Mouse (Mus musculus) gastrocnemius, postnatal 14 days (tissue): Measurements from ENCODE around the gene Lyrm4. TPM values are rescaled to one million over a fixed set of nuclear protein-coding genes. Genes with fewer than 3 reads are reported as not detected.
A peak's percentile ranks its signal among the peaks of the same experiment; 100 is the strongest.

Experiments
- DNase-seq: peaks from one replicate; pipeline ENCODE4 v3.0.0; 2021; ENCODE audit warnings: mixed read lengths
- intact Hi-C: fragments of 180-260 bp; cut with DNase I; formaldehyde crosslinking; loops from one replicate; pipeline ENCODE4 v1.15.1; 2025; ENCODE audit warnings: low total_unique reads
- long read RNA-seq, 2 experiments: library from polyadenylated mRNA; stranded (forward); transcript quantifications; one replicate each; pipeline ENCODE4 v2.0.0; 2021
- total RNA-seq, 2 experiments: library from RNA; stranded (reverse); gene quantifications; 2 replicates each; pipeline ENCODE4 v1.2.3; 2021

Lyrm4 gene
- 1 to 10 TPM; 4.4 to 5.2 TPM for total RNA-seq
- long read RNA-seq, experiment 1, partial matches to known transcripts = 0 of 21 reads
- long read RNA-seq, experiment 1, other reads (novel, unspliced or antisense) = 18 of 21 reads
- long read RNA-seq, experiment 2, transcript Lyrm4-201 (3 exons, 2,086 nt) = major isoform, 6 of 19 reads
- long read RNA-seq, experiment 2, partial matches to known transcripts = 0 of 19 reads
- long read RNA-seq, experiment 2, other reads (novel, unspliced or antisense) = 13 of 19 reads

GRCm38 (mm10) chr13:36117143-36118014, at the start of gene Lyrm4, which contains the start of gene Fars2:
Gene Lyrm4, minus strand, starts transcription at chr13:36117526.
Gene Fars2, plus strand, starts transcription at chr13:36117412.
- intact Hi-C loops = no loop called here
- peak; percentile 98 for DNase-seq

DNA sequence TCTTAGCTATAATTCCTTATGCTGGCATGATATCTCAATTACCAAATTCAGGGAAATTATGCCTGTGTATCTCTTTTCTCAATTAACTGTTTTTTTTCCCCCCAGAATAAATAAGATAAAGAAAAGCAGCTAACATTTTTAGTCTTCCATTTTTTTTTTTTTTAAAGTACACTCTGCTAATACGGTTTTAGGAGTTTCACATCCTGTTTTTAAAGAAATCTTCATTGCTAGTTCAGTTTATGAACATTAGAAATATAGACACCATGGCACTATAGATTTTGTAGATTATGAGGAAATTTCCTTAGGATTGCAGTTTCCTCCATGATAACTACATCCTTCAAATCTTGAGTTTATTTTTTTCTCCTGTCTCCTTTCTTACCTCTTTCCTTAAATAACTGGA, 46.6 kb upstream of the Lyrm4 start:
- intact Hi-C loops = no loop called here
- no peak for DNase-seq

GRCm38 (mm10) chr13:36163411-36163810, 46.1 kb upstream of the Lyrm4 start:
- intact Hi-C loops = no loop called here
- no peak for DNase-seq

DNA sequence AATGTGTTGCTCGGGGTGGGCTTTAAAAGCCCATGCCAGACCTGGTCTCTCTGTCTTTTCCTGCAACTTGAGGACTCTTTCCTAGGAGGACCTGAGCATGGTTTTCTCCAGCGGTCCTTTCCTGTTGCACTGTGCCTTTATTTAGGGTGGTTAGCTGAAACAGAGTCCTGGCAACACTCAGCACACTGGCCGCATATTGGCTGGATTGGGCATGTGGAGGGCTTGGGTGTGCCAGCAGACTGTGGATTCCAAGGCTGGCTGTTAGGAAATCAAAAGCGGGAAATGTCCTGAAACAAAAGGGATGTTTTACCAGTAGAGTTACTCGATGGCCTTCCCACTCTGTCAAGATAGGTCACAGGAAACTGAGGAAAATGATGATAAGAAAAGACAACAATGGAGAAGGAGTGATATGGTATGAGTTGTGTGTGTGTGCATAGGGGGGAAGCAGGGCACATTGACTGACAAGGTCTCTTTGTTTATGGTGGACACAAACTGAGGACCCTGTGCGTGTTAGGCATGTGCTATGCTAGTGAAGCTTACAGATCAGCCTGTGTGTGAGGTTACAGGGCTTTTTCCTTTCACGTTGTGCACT, 39.1 kb upstream of the Lyrm4 start:
- peak; percentile 8 for DNase-seq
- intact Hi-C loops = no loop called here

GRCm38 (mm10) chr13:36152728-36153498, 35.6 kb upstream of the Lyrm4 start:
- intact Hi-C loops = no loop called here

GRCm38 (mm10) chr13:36150272-36150671, 32.9 kb upstream of the Lyrm4 start:
- no peak for DNase-seq
- intact Hi-C loops = no loop called here

More at GRCm38 (mm10) chr13:36152728-36153498, 35.6 kb upstream of the Lyrm4 start:
- DNase-seq = no peak

DNA sequence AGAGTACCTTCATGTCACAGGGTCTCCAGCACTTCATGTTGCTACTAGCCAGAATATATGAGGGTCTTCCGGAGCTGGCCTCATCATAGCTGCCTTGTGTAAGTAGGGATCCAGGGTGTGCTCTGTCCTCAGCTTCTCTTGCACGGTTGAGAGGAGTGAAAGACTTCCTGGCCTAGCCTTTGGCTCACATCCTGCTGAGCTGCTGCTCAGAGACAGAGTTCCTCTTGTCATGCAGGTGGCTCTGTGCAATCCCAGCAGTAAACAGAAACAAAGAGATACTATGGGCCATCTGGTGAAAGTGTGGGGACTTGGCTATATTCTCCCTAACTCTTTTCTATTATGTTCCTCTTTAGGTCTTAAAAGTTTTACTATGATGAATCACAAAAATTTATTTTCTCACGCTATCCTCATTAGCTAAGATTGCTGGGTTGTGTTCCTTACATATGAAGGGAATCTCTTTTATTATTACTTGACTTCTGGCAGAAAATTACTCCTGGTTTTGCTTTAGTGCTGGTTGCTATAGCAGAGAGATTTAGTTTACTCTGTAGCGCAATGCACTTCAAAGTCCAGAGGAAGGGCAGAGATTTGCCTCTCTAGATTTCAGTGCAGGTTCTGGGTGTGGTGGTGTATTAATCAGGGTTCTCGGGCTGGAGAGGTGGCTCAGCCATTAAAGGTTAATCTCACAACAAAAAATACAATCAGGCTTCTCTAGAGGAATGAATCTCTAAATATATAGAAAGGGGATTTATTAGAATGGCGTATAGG, 32.0 kb upstream of the Lyrm4 start:
- intact Hi-C loops = no loop called here

DNA sequence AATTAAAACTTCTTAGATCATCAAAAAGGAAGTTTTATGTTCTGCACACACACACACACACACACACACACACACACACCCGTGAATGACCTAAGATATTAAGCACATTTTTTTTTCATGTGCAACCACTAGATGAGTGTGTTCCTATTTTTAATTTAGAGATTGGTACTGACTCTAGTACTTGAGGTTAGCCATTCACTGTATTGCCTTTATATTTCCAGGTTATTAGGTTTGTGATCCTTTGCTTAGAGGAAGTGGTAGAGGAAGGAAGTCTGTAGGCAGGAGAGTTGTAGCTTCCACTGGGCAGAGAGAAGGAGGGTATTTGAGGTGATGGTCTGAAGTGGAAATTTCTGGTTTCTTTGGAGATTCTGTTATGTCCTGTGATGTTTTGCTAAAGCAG, 28.3 kb upstream of the Lyrm4 start:
- intact Hi-C loops = no loop called here
- no peak for DNase-seq

More for the DNA sequence above, 32.0 kb upstream of the Lyrm4 start:
- no peak for DNase-seq

DNA sequence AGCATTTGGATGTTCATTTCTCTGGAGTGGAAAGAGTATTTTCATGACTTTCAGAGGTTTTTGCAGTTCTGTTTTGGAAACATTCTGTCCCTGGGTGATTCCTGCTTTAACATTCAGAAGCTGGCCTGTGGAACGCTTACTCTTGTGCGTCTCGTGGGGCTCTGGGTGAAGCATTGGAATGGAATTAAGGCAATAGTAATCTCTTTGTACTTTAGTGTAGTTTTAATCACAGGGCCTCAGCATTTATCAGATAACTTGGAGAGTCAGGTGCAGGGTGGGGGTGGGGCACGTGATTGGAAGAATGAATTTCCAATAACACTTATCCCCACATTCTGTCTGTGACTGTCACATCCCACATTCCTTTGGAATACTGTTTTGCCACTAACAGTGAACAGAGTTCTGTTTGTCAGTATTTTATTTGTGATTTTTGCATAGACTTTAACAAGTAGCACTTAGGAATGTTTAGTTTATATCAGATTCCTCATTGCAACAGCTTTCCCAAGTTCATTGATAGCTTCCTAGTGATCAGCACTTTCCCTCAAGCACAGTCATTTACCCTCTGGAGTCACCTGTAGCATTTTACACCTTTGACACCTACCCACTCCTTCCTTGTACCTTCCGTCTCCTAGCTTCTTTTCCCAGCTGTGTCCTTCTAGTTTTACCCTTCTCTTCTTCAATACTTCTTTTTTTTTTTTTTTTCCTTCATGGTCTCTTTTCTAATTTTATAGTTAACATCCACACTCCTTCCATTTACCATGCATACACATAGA, 23.1 kb upstream of the Lyrm4 start:
- intact Hi-C loops = no loop called here
- DNase-seq = no peak

GRCm38 (mm10) chr13:36139703-36140102, 22.4 kb upstream of the Lyrm4 start:
- intact Hi-C loops = no loop called here
- no peak for DNase-seq

DNA sequence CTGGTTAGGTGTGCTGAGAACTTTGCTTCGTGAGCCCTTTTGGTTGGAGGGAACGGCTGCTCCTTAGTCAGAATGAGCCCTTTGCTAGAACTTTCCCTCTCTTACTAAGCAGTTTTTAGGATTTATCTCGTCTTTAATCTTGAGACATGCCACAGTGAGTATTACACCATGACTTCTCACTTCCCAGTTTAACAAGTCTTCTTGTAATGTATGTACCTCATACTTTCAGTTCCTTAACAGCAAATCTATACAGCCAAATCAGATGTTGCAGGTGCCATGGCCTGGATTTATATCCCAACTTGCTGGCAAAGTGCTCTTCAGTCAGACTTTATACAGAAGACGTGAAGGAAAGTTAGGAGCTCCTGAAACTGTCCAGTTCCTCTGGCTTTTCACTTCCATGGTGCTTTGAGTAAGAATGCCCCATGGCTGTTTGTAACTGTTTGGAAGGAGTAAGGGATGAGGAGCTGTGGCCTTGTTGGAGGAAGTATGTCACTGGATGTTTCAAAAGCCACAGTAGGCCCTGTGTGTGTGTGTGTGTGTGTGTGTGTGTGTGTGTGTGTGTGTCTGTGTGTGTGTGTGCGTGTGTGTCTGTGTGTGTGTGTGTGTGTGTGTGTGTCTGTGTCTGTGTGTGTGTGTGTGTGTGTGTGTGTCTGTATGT, 14.8 kb upstream of the Lyrm4 start:
- no peak for DNase-seq
- intact Hi-C loops = no loop called here

DNA sequence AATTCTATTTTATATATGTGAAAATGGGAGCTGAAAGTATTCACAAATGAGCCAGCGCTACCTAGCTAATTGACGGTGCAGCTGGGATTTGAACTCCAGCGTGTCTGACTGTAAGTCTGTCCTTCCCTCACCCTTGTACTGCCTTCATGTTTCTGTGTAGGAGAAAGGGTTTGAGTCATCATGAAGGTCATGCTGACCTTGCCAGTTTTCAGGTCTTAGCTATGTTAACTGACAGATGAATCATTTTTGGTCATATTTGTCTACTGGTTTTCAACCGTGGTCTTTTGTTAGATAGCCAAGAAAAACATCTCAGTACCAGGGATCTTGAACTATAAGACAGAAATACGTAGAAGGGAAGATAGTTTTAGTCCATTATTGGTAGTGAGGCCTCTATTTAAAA, 14.1 kb upstream of the Lyrm4 start:
- DNase-seq = no peak
- intact Hi-C loops = no loop called here

DNA sequence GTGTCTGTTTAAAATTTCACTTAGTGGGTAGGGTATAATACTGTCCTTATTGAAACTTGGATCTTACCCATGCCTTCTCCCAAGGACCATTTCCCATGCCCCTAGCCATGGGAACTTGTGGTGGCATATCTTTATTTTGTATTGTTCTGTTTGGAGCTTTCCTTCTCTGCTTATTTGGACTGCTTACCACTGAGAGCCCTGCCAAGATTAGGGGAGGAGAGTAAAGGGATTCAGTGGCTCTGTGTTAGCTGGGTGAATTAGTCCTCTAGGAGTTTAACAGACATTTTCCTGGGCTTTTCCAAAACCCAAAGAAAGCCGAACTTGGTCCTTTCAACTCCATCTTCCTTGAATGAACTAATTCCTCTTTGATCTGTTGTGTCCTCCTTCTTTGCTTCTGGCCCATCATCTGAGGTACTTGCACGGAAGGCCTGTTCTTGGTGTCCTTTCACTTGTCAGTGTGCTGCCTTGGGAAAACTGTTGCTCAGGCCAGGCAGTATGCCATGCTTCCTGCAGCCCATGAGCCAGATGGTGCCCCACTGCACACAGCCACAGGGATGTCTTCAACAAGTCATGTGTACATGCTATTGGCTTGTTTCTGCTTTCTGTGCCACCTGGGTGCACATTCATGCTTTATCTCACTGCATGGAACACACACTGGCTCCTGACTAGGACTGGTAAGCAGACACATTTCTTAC, 12.2 kb upstream of the Lyrm4 start:
- intact Hi-C loops = no loop called here
- DNase-seq = no peak

- intact Hi-C loops = no loop called here
- no peak for DNase-seq
Observed at GRCm38 (mm10) chr13:36120606-36121005, 3.3 kb upstream of the Lyrm4 start.

GRCm38 (mm10) chr13:36119684-36120083, 2.4 kb upstream of the Lyrm4 start:
- intact Hi-C loops = no loop called here
- DNase-seq = no peak

DNA sequence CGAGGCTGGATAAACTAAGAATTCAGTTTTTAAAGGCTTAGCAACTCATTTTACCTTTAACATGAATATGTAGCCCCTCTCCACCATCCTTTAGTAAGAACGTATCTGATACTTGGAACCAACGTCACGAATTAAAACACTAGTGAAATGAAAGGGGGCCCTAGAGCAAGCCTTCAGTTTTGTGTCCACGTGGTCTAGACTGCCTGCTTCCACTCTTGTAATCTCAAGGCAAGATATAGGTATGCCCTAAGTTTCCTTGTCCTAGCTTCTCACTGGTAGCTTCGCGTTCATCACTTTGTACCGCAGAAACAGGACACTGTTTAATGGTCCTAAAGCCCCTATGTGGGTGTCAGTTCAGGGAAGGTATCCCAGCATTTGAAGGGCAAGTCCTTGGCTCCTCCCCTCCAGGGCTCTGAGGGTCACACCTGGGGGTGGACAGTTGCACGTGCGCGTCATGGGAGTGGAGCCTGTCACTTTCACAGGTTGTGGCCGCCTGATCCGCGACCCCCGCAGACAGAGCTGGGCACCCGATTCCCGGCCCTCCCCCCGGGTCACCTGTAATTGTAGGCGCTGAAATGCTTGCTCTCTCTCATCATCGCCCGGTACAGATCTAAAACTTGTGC, 695 bp downstream of the Lyrm4 start:
- intact Hi-C loops = no loop called here
- DNase-seq = peak; percentile 11

- no peak for DNase-seq
Observed at GRCm38 (mm10) chr13:36113181-36113580, 4.1 kb downstream of the Lyrm4 start.

More at GRCm38 (mm10) chr13:36113181-36113580, 4.1 kb downstream of the Lyrm4 start:
- intact Hi-C loops = no loop called here
